Mouse (Mus musculus): Measurements from ENCODE around the gene Scpep1.

GRCm38 (mm10) chr11:88993186-88993585 is 37.9 kb upstream of the Scpep1 start:
- TF ChIP-seq CTCF (IDR thresholded peaks at IDR 0.05; ENCODE audit: low read depth) (no peak), EP300 (optimal IDR thresholded peaks at IDR 0.05) (no peak)

Data from stomach, postnatal 0 days (tissue).